Mouse (Mus musculus): ENCODE results near the gene Acad9. TPM values are rescaled to one million over a fixed set of nuclear protein-coding genes. Genes with fewer than 3 reads are reported as not detected.

Acad9 gene
- polyA plus RNA-seq, 1 experiment from 2014 or later, result 106 TPM

DNA sequence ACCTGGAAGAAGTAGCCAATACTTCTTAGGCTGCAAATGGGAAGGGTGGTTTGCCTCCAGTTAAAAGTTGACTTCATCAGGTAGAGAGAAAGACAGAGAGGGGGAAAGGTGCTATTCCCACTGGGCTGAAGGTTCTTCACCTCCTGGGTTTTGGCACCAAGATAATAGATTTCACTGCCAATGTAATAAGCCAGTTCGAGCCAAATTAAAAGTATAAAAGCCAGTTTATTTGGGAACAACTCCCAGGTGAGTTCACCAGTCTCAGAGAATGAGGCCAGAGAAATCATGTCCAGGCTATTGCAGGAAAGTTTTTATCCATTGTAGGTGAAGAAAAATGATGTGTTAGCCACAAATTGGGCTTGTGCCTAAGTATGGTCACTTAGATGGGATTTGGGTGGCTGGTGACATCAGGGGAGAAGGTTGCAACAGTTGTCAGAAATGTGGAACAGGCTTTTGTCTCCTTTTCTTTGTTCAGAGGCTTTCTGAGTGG lies 72.4 kb downstream of the Acad9 start:
- no peaks in the 10 kb centered on the region for H3K4me1 ChIP-seq (replicated peaks; ENCODE audit: control insufficient read depth, insufficient read depth, low read length)
- no peaks in the 10 kb centered on the region for H3K36me3 ChIP-seq (ENCODE audit: control insufficient read depth, insufficient read depth)
- no peak overlapping the region for H3K27ac ChIP-seq (ENCODE audit: low read length)
- no peaks in the 10 kb centered on the region for H3K9me3 ChIP-seq (ENCODE audit: control insufficient read depth, low read length)
- H3K27me3 ChIP-seq (replicated peaks; ENCODE audit: control insufficient read depth, insufficient read depth, low read length), result no peaks in the 10 kb centered on the region
- no peak for ATAC-seq
- H3K4me2 ChIP-seq (ENCODE audit: low read length), result no peak overlapping the region
- no peak overlapping the region for H3K9ac ChIP-seq (replicated peaks; ENCODE audit: low read depth, low read length)
- 76% methylated on average over 1 of the region's 1 CpGs for WGBS
- no peak overlapping the region for H3K4me3 ChIP-seq (replicated peaks; ENCODE audit: low read length)

DNA sequence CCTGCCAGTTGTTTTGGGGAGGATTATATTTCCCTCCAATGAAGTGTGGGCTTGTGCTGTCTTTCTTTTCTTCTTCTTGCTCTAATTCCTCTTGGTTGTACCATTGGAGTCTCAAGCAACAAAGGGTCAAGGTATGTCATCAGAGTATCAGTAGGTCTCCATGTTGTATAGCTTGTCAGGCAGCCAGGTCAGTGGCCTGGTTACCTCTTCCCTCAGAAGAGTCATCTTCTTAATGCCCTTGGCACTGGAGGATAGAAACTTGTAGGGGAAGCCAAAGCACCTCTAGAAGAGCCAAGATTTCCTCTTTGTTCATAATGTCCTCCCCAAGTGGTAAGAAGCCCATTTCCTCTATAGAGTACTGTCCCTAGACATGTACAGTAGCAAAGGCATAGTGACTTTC lies 73.2 kb downstream of the Acad9 start:
- Histone ChIP-seq H3K4me1 (replicated peaks; ENCODE audit: control insufficient read depth, insufficient read depth, low read length) (no peaks in the 10 kb centered on the region), H3K9me3 (ENCODE audit: control insufficient read depth, low read length) (no peaks in the 10 kb centered on the region), H3K4me2 (ENCODE audit: low read length) (no peak overlapping the region), H3K27me3 (replicated peaks; ENCODE audit: control insufficient read depth, insufficient read depth, low read length) (no peaks in the 10 kb centered on the region), H3K9ac (replicated peaks; ENCODE audit: low read depth, low read length) (no peak overlapping the region), H3K36me3 (ENCODE audit: control insufficient read depth, insufficient read depth) (no peaks in the 10 kb centered on the region), H3K4me3 (replicated peaks; ENCODE audit: low read length) (no peak overlapping the region), H3K27ac (ENCODE audit: low read length) (no peak overlapping the region)
- ATAC-seq, result no peak

Other genes with a start within 250 kb of the Acad9 start
- 121 and 131 TPM in 2 replicates for gene Dcun1d1, start 128.5 kb upstream of the Acad9 start, polyA plus RNA-seq (2015; fragmentation: Nextera tagmentation; extraction: Ambion mirVana)
- 29.8 and 34.9 TPM in 2 replicates for gene Mccc1, start 65.3 kb upstream of the Acad9 start, polyA plus RNA-seq (2015; fragmentation: Nextera tagmentation; extraction: Ambion mirVana)
- gene Ccdc144b, start 12.4 kb upstream of the Acad9 start, polyA plus RNA-seq (2015; fragmentation: Nextera tagmentation; extraction: Ambion mirVana), result not detected in 2 replicates
- gene D3Ertd254e, start 85.0 kb downstream of the Acad9 start, polyA plus RNA-seq (2015; fragmentation: Nextera tagmentation; extraction: Ambion mirVana), result 14.8 and 15.1 TPM in 2 replicates
- gene Qrfpr, start 156.3 kb downstream of the Acad9 start, polyA plus RNA-seq (2015; fragmentation: Nextera tagmentation; extraction: Ambion mirVana), result 1.7 and 2.2 TPM in 2 replicates

Measured in forebrain, embryonic 16.5 days (tissue).